Mouse (Mus musculus) erythroid progenitor cell, adult 5-6 weeks (primary cell): ENCODE measurements around the gene Lmo2. TPM values are rescaled to one million over a fixed set of nuclear protein-coding genes. Genes with fewer than 3 reads are reported as not detected.

Experiments
- ATAC-seq: replicated peaks from 2 replicates; pipeline ENCODE4 v1.8.0; 2016; ENCODE audit warnings: moderate number of reproducible peaks, mild to moderate bottlenecking, moderate TSS enrichment, inconsistent platforms; ENCODE audit not compliant: poor library complexity, low FRiP score, severe bottlenecking
- total RNA-seq, 2 experiments: library from RNA; stranded (forward) in 1 of 2; stranded (reverse) in 1 of 2; fragments of 150-400 nt in 1 of 2; fragments of 186-747, 209-891 nt in 1 of 2; gene quantifications; 2 replicates each; pipeline versions ENCODE4 v1.2.3 to v1.2.4; 2015 to 2017; ENCODE audit warnings: low replicate concordance in 2 of 2

Gene Lmo2
- total RNA-seq, 2 experiments from 2014 or later, result 362 to 633 TPM

- peak; percentile 85 for ATAC-seq
These were observed 69.8 kb downstream of the Lmo2 start, which contains the start of gene Fbxo3 for GRCm38 (mm10) chr2:104027458-104028138. TSS of gene Fbxo3 (plus strand) at chr2:104027721.

- ATAC-seq, result peak; percentile 42
These were observed 70.4 kb downstream of the Lmo2 start, which contains the start of gene 4931422A03Rik for GRCm38 (mm10) chr2:104028139-104028723. TSS of gene 4931422A03Rik (minus strand) at chr2:104028361.

- peak; percentile 57 for ATAC-seq
These were observed 71.3 kb downstream of the Lmo2 start for GRCm38 (mm10) chr2:104029074-104029473.

- no peak for ATAC-seq
These were observed 72.6 kb downstream of the Lmo2 start for GRCm38 (mm10) chr2:104030381-104030780.

Other genes starting within 250 kb of the Lmo2 start
- 5.0 and 20.1 TPM in 2 replicates for gene Nat10, start 196.7 kb upstream of the Lmo2 start, total RNA-seq (2015; ENCODE audit: low replicate concordance)
- gene Nat10, start 196.7 kb upstream of the Lmo2 start, total RNA-seq (2017; ENCODE audit: low replicate concordance), result 7.1 and 21.6 TPM in 2 replicates
- gene Caprin1, start 160.3 kb upstream of the Lmo2 start, total RNA-seq (2015; ENCODE audit: low replicate concordance), result 142 and 231 TPM in 2 replicates
- 206 and 279 TPM in 2 replicates for gene Caprin1, start 160.3 kb upstream of the Lmo2 start, total RNA-seq (2017; ENCODE audit: low replicate concordance)
- 84.3 and 95.2 TPM in 2 replicates for gene Fbxo3, start 69.7 kb downstream of the Lmo2 start, total RNA-seq (2015; ENCODE audit: low replicate concordance)
- gene Fbxo3, start 69.7 kb downstream of the Lmo2 start, total RNA-seq (2017; ENCODE audit: low replicate concordance), result 96.8 and 101 TPM in 2 replicates
- gene 4931422A03Rik, start 70.4 kb downstream of the Lmo2 start, total RNA-seq (2015; ENCODE audit: low replicate concordance), result 5.8 TPM in 1 of 2 replicates, not detected in the other
- gene 4931422A03Rik, start 70.4 kb downstream of the Lmo2 start, total RNA-seq (2017; ENCODE audit: low replicate concordance), result not detected in 2 replicates
- 0.84 and 4.7 TPM in 2 replicates for gene Gm10912, start 107.8 kb downstream of the Lmo2 start, total RNA-seq (2015; ENCODE audit: low replicate concordance)
- gene Gm10912, start 107.8 kb downstream of the Lmo2 start, total RNA-seq (2017; ENCODE audit: low replicate concordance), result 2.1 TPM in 1 of 2 replicates, not detected in the other
- gene Gm10799, start 110.6 kb downstream of the Lmo2 start, total RNA-seq (2015; ENCODE audit: low replicate concordance), result not detected in 2 replicates
- not detected in 2 replicates for gene Gm10799, start 110.6 kb downstream of the Lmo2 start, total RNA-seq (2017; ENCODE audit: low replicate concordance)
- gene Cd59b, start 111.9 kb downstream of the Lmo2 start, total RNA-seq (2015; ENCODE audit: low replicate concordance), result 18.4 and 42.8 TPM in 2 replicates
- gene Cd59b, start 111.9 kb downstream of the Lmo2 start, total RNA-seq (2017; ENCODE audit: low replicate concordance), result 15.4 and 29.4 TPM in 2 replicates
- 47.9 and 52.0 TPM in 2 replicates for gene Cd59a, start 137.8 kb downstream of the Lmo2 start, total RNA-seq (2015; ENCODE audit: low replicate concordance)
- gene Cd59a, start 137.8 kb downstream of the Lmo2 start, total RNA-seq (2017; ENCODE audit: low replicate concordance), result 38.4 and 43.1 TPM in 2 replicates
- gene A930018P22Rik, start 164.8 kb downstream of the Lmo2 start, total RNA-seq (2015; ENCODE audit: low replicate concordance), result 1.7 TPM in 1 of 2 replicates, not detected in the other
- not detected in 2 replicates for gene A930018P22Rik, start 164.8 kb downstream of the Lmo2 start, total RNA-seq (2017; ENCODE audit: low replicate concordance)